ENCODE assay signal across 26 mouse cellular contexts in the genomic region with DNA sequence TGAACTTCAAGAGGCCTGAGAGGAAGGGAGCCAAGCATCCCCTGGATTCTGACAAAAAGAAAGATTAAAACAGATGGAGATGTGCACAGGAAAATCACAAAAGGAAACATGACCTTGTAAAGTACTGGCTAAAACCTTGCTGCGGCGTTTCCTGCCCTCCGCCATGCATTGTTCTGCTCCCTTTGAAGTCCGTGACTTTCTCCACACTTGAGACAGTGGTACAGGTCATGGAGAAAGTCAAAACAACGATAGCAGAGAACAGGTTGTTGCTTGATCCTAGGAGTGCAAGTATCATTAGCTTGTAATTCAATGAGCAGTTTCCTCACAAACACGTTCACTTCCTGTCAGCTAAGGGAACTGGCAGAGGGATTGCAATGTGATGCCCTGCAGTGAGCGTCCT.
A peak's percentile ranks its signal among the peaks of the same experiment; 100 is the strongest.
DNase-seq lines count a peak whose midpoint lies in the region; ATAC-seq and TF ChIP-seq lines count a peak whose summit lies in the region.
"Had no signal": no experiment of that assay in that cellular context is flagged by ENCODE, and none has a peak within 500 bp of the region (broad histone marks: within the 10 kb centered on the region; RNA-seq: fewer than 3 reads in every experiment).

No protein-coding gene starts in this region.

- TF ChIP-seq POLR2A in lung, adult 2 months (IDR thresholded peaks at IDR 0.05; ENCODE audit: borderline replicate concordance, extremely low read depth, low read depth, low read length), result no peak

- H3K9me3 ChIP-seq in lung, embryonic 14.5 days (ENCODE audit: low read depth, low read length), result no peaks in the 10 kb centered on the region
- H3K9me3 ChIP-seq: embryonic facial prominence, embryonic 13.5 days; forebrain, embryonic 12.5 days; forebrain, embryonic 15.5 days; heart, embryonic 10.5 days; heart, embryonic 13.5 days; hindbrain, embryonic 13.5 days had no signal

- H3K4me2 ChIP-seq in lung, embryonic 14.5 days, result no peak overlapping the region
- H3K4me2 ChIP-seq: embryonic facial prominence, embryonic 13.5 days; forebrain, embryonic 12.5 days; forebrain, embryonic 15.5 days; heart, embryonic 13.5 days; hindbrain, embryonic 13.5 days had no signal

- no peak overlapping the region for H3K27ac ChIP-seq in lung, embryonic 14.5 days (ENCODE audit: low read depth)
- H3K27ac ChIP-seq: embryonic facial prominence, embryonic 13.5 days; heart, embryonic 10.5 days; heart, embryonic 13.5 days; hindbrain, postnatal 0 days had no signal

- DNase-seq in embryo, embryonic 10 days (ENCODE audit: low spot score), result peak; percentile 24
- no peak for DNase-seq in embryo, embryonic 10.5 days (ENCODE audit: low spot score)
- DNase-seq in lung, embryonic 14.5 days, result peak; percentile 6
- DNase-seq in lung, adult 2 months, result no peak
- peak; percentile 36 for DNase-seq in ES-CJ7 (ENCODE audit: low read depth, low spot score)
- DNase-seq in ZHBTc4 (ENCODE audit: low read depth, low spot score), result peak; percentile 78
- DNase-seq in left cerebral cortex, postnatal 4 days, result no peak
- DNase-seq in heart, postnatal 4 days, result no peak
- DNase-seq: adrenal gland, postnatal 10 days; adrenal gland, postnatal 36 days; cerebellum, adult 18-20 months; cerebellum, adult 9-10 months; cerebellum, postnatal 14 days; gastrocnemius, postnatal 25 days; heart, adult 18-20 months; heart, postnatal 14 days had no signal

- H3K27me3 ChIP-seq in lung, embryonic 14.5 days (ENCODE audit: insufficient read depth, low read length), result no peaks in the 10 kb centered on the region
- H3K27me3 ChIP-seq: embryonic facial prominence, embryonic 13.5 days; forebrain, embryonic 12.5 days; forebrain, embryonic 15.5 days; heart, embryonic 13.5 days; hindbrain, embryonic 13.5 days had no signal

- no peaks in the 10 kb centered on the region for H3K36me3 ChIP-seq in lung, embryonic 14.5 days (ENCODE audit: insufficient read depth)
- H3K36me3 ChIP-seq: embryonic facial prominence, embryonic 13.5 days; forebrain, embryonic 12.5 days; forebrain, embryonic 15.5 days; heart, embryonic 10.5 days; heart, embryonic 13.5 days; hindbrain, embryonic 13.5 days had no signal

- no peaks in the 10 kb centered on the region for H3K4me1 ChIP-seq in lung, embryonic 14.5 days (ENCODE audit: insufficient read depth)
- no peaks in the 10 kb centered on the region; the same call in 1 of the 2 replicates for H3K4me1 ChIP-seq in lung, adult 2 months (ENCODE audit: control insufficient read depth, insufficient read depth, low read length)
- H3K4me1 ChIP-seq: heart, embryonic 10.5 days; heart, embryonic 13.5 days had no signal

- 47% methylated on average over 7 of the region's 7 CpGs for WGBS in lung, embryonic 14.5 days
- WGBS in lung, adult 2 months, result 41% methylated on average over 7 of the region's 7 CpGs

- no peak overlapping the region for H3K9ac ChIP-seq in lung, embryonic 14.5 days
- H3K9ac ChIP-seq: embryonic facial prominence, embryonic 13.5 days; forebrain, embryonic 12.5 days; forebrain, embryonic 15.5 days; heart, embryonic 13.5 days; hindbrain, embryonic 13.5 days had no signal

- intact Hi-C loops in left cerebral cortex, postnatal 4 days (cut with DNase I), result no loop called here

- TF ChIP-seq CTCF in lung, embryonic 14.5 days (IDR thresholded peaks at IDR 0.05; ENCODE audit: low read depth), result no peak
- no peak for TF ChIP-seq CTCF in lung, adult 2 months (IDR thresholded peaks at IDR 0.05; ENCODE audit: insufficient read depth, low read length)

- no peak for ATAC-seq in lung, embryonic 14.5 days (ENCODE audit: insufficient read depth)
- ATAC-seq: forebrain, embryonic 15.5 days; hindbrain, postnatal 0 days; inflammation-experienced regulatory T-cells, adult 6 months; intestine, postnatal 0 days had no signal

- no peak overlapping the region for H3K4me3 ChIP-seq in lung, embryonic 14.5 days (ENCODE audit: low read depth, low read length)
- no peak overlapping the region for H3K4me3 ChIP-seq in lung, adult 2 months (replicated peaks; ENCODE audit: extremely low read depth, low read depth, low read length)
- H3K4me3 ChIP-seq: embryonic facial prominence, embryonic 13.5 days; erythroblast, embryonic 14.5 days; forebrain, embryonic 12.5 days; forebrain, embryonic 15.5 days; heart, embryonic 10.5 days; heart, embryonic 13.5 days; hindbrain, embryonic 13.5 days had no signal

Comparison
In these comparisons a context has a peak if more than half of its experiments do, and no peak if none do; other contexts are left out.
1. DNase-seq: peak in embryo, embryonic 10 days (single experiment), lung, embryonic 14.5 days (single experiment), ES-CJ7 (single experiment) and ZHBTc4 (single experiment); none in embryo, embryonic 10.5 days (single experiment), lung, adult 2 months (single experiment), left cerebral cortex, postnatal 4 days (single experiment) and heart, postnatal 4 days (single experiment).